Mouse (Mus musculus): ENCODE data around the gene Phb.

DNA sequence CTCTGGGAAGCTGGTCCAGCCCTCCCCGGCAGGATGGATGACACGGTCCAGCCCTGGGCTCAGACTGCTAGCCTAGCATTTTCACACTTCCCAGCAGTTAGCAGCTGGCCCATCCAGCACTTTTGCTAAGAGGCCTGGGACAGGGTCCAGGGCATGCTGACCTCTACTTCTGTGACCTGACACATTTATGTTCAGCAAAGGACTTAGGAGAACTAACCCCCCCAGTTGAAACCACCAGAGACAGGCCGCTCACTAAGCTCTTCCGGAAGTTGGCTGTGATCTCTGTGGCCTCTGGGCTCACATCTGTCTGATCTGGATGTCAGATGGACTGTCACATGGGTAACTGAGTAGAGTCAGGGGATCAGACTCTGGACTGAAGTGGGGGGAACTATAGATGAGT, 45.7 kb upstream of the Phb start:
- TF ChIP-seq CTCF (IDR thresholded peaks at IDR 0.05; ENCODE audit: extremely low read depth, insufficient read depth, low read length) (no peak), POLR2A (IDR thresholded peaks at IDR 0.05; ENCODE audit: extremely low read depth, insufficient read depth, low read length) (no peak)

All from cortical plate, adult 2 months (tissue).